Mouse (Mus musculus): ENCODE measurements around the gene Mmp24. TPM values are rescaled to one million over a fixed set of nuclear protein-coding genes. Genes with fewer than 3 reads are reported as not detected.

The Mmp24 gene
- polyA plus RNA-seq, 1 experiment from 2014 or later, result 0.08 TPM

GRCm38 (mm10) chr2:155861581-155861980 is 86.4 kb downstream of the Mmp24 start:
- WGBS, result 80% methylated on average over 6 of the region's 6 CpGs
- no peak for ATAC-seq (replicated peaks; ENCODE audit: low FRiP score, low read depth)
- no peaks in the 10 kb centered on the region for H3K36me3 ChIP-seq (ENCODE audit: insufficient read depth, low read length)
- H3K4me3 ChIP-seq (replicated peaks; ENCODE audit: low read depth, low read length), result no peak overlapping the region
- H3K4me1 ChIP-seq (replicated peaks; ENCODE audit: insufficient read depth, low read length), result no peaks in the 10 kb centered on the region; the same call in 1 of the 2 replicates
- no peaks in the 10 kb centered on the region for H3K27me3 ChIP-seq (ENCODE audit: insufficient read depth, low read length)
- H3K9me3 ChIP-seq (replicated peaks; ENCODE audit: low read length), result no peaks in the 10 kb centered on the region
- H3K27ac ChIP-seq, result no peak overlapping the region
- H3K9ac ChIP-seq (ENCODE audit: low read depth, low read length), result no peak overlapping the region
- DNase-seq (ENCODE audit: low spot score), result no peak
- no peak for TF ChIP-seq CTCF (IDR thresholded peaks at IDR 0.05; ENCODE audit: low read depth)
- no peak overlapping the region for H3K4me2 ChIP-seq (ENCODE audit: low read length)

GRCm38 (mm10) chr2:155862573-155863300 is 87.6 kb downstream of the Mmp24 start:
- Histone ChIP-seq H3K4me3 (replicated peaks; ENCODE audit: low read depth, low read length) (no peak overlapping the region), H3K4me1 (replicated peaks; ENCODE audit: insufficient read depth, low read length) (no peaks in the 10 kb centered on the region; the same call in 1 of the 2 replicates), H3K27ac (no peak overlapping the region), H3K36me3 (ENCODE audit: insufficient read depth, low read length) (no peaks in the 10 kb centered on the region; the same call in 1 of the 2 replicates), H3K4me2 (ENCODE audit: low read length) (no peak overlapping the region), H3K9me3 (replicated peaks; ENCODE audit: low read length) (no peaks in the 10 kb centered on the region), H3K9ac (ENCODE audit: low read depth, low read length) (no peak overlapping the region), H3K27me3 (ENCODE audit: insufficient read depth, low read length) (no peaks in the 10 kb centered on the region)
- DNase-seq (ENCODE audit: low spot score) (peak; percentile 87), ATAC-seq (replicated peaks; ENCODE audit: low FRiP score, low read depth) (peak; percentile 77; the same call in 1 of the 2 replicates)
- 30% methylated on average over 13 of the region's 13 CpGs for WGBS
- no peak for TF ChIP-seq CTCF (IDR thresholded peaks at IDR 0.05; ENCODE audit: low read depth)

DNA sequence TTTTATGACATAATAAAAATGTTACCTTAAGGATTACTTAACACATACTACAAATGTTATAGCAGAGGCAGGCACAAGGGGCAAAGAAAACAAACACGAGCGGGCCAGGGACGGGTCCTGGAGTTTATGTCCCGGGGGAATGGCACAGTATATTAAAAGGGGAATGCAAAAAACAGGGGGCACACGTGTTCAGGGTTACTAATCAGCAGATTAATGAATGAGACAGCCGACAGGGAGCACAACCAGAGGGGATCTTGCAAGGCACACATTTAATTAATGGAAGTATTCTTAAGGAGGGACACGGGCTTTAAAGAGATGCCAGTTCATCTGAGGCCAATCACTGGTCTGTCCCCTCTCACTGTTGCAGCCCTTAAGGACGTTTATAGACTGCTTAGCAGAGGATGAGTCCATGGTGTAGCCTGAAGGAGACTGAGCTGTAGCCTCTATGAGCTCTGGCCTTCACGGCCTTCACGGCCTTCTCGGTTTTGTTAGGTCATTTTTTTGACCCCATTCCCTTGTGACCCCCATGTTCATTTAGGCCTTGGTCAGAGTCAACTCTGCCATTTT is 88.2 kb downstream of the Mmp24 start:
- H3K27me3 ChIP-seq (ENCODE audit: insufficient read depth, low read length), result no peaks in the 10 kb centered on the region
- 25% methylated on average over 11 of the region's 11 CpGs for WGBS
- H3K9ac ChIP-seq (ENCODE audit: low read depth, low read length), result no peak overlapping the region
- TF ChIP-seq CTCF (IDR thresholded peaks at IDR 0.05; ENCODE audit: low read depth), result no peak
- ATAC-seq (replicated peaks; ENCODE audit: low FRiP score, low read depth), result peak; percentile 40
- H3K36me3 ChIP-seq (ENCODE audit: insufficient read depth, low read length), result no peaks in the 10 kb centered on the region; the same call in 1 of the 2 replicates
- H3K27ac ChIP-seq, result no peak overlapping the region; the same call in 1 of the 2 replicates
- DNase-seq (ENCODE audit: low spot score), result peak; percentile 73
- H3K9me3 ChIP-seq (replicated peaks; ENCODE audit: low read length), result no peaks in the 10 kb centered on the region
- no peaks in the 10 kb centered on the region; the same call in 1 of the 2 replicates for H3K4me1 ChIP-seq (replicated peaks; ENCODE audit: insufficient read depth, low read length)
- no peak overlapping the region for H3K4me2 ChIP-seq (ENCODE audit: low read length)
- H3K4me3 ChIP-seq (replicated peaks; ENCODE audit: low read depth, low read length), result no peak overlapping the region

Other genes starting within 250 kb of the Mmp24 start
- gene Gss, start 182.5 kb upstream of the Mmp24 start, polyA plus RNA-seq (2015; fragmentation: Nextera tagmentation; extraction: Ambion mirVana), result 114 and 129 TPM in 2 replicates
- gene Myh7b, start 164.1 kb upstream of the Mmp24 start, polyA plus RNA-seq (2015; fragmentation: Nextera tagmentation; extraction: Ambion mirVana), result 0.37 and 0.47 TPM in 2 replicates
- 100 and 102 TPM in 2 replicates for gene Trpc4ap, start 83.0 kb upstream of the Mmp24 start, polyA plus RNA-seq (2015; fragmentation: Nextera tagmentation; extraction: Ambion mirVana)
- 36.4 and 38.1 TPM in 2 replicates for gene Edem2, start 45.9 kb upstream of the Mmp24 start, polyA plus RNA-seq (2015; fragmentation: Nextera tagmentation; extraction: Ambion mirVana)
- not detected in 2 replicates for gene Gm17581, start 39.5 kb upstream of the Mmp24 start, polyA plus RNA-seq (2015; fragmentation: Nextera tagmentation; extraction: Ambion mirVana)
- 6.9 and 7.6 TPM in 2 replicates for gene Procr, start 24.2 kb upstream of the Mmp24 start, polyA plus RNA-seq (2015; fragmentation: Nextera tagmentation; extraction: Ambion mirVana)
- 28.4 and 29.5 TPM in 2 replicates for gene BC029722, start 44.1 kb downstream of the Mmp24 start, polyA plus RNA-seq (2015; fragmentation: Nextera tagmentation; extraction: Ambion mirVana)
- gene Eif6, start 51.6 kb downstream of the Mmp24 start, polyA plus RNA-seq (2015; fragmentation: Nextera tagmentation; extraction: Ambion mirVana), result 207 and 220 TPM in 2 replicates
- 0.07 and 0.10 TPM in 2 replicates for gene Fam83c, start 59.5 kb downstream of the Mmp24 start, polyA plus RNA-seq (2015; fragmentation: Nextera tagmentation; extraction: Ambion mirVana)
- gene Uqcc1, start 155.0 kb downstream of the Mmp24 start, polyA plus RNA-seq (2015; fragmentation: Nextera tagmentation; extraction: Ambion mirVana), result 72.9 and 83.2 TPM in 2 replicates
- gene Gm15557, start 165.4 kb downstream of the Mmp24 start, polyA plus RNA-seq (2015; fragmentation: Nextera tagmentation; extraction: Ambion mirVana), result not detected in 2 replicates
- gene Gdf5, start 170.0 kb downstream of the Mmp24 start, polyA plus RNA-seq (2015; fragmentation: Nextera tagmentation; extraction: Ambion mirVana), result 0.64 and 0.91 TPM in 2 replicates
- 10.1 and 11.0 TPM in 2 replicates for gene Cep250, start 181.1 kb downstream of the Mmp24 start, polyA plus RNA-seq (2015; fragmentation: Nextera tagmentation; extraction: Ambion mirVana)
- 0.68 and 2.5 TPM in 2 replicates for gene 6430550D23Rik, start 232.6 kb downstream of the Mmp24 start, polyA plus RNA-seq (2015; fragmentation: Nextera tagmentation; extraction: Ambion mirVana)
- 219 and 231 TPM in 2 replicates for gene Ergic3, start 232.7 kb downstream of the Mmp24 start, polyA plus RNA-seq (2015; fragmentation: Nextera tagmentation; extraction: Ambion mirVana)